Mouse (Mus musculus) cortical plate, adult 2 months (tissue): ENCODE measurements around the gene Rxfp2. TPM values are rescaled to one million over a fixed set of nuclear protein-coding genes. Genes with fewer than 3 reads are reported as not detected.

Source experiments
- H3K27ac ChIP-seq: fragments of 200-500 bp; 2 replicates; pipeline ENCODE4 v1.5.1; 2012; ENCODE audit warnings: low read length, control low read depth, inconsistent platforms; ENCODE audit not compliant: insufficient read depth
- H3K4me1 ChIP-seq: fragments of 200-500 bp; 2 replicates; pipeline ENCODE4 v1.6.1; 2011; ENCODE audit warnings: low read length; ENCODE audit not compliant: control insufficient read depth, insufficient read depth
- H3K4me3 ChIP-seq: fragments of 200-500 bp; 2 replicates; pipeline ENCODE4 v1.5.1; 2011; ENCODE audit warnings: mild to moderate bottlenecking, low read length, control low read depth; ENCODE audit not compliant: insufficient read depth
- CTCF ChIP-seq: fragments of 200-500 bp; IDR thresholded peaks from 2 replicates; pipeline ENCODE4 v1.5.1; 2011; ENCODE audit warnings: mild to moderate bottlenecking, control low read depth, low read length; ENCODE audit not compliant: insufficient read depth; ENCODE audit errors: extremely low read depth
- POLR2A ChIP-seq: fragments of 200-500 bp; IDR thresholded peaks from 2 replicates; pipeline ENCODE4 v1.6.1; 2011; ENCODE audit warnings: mild to moderate bottlenecking, low read length, control low read depth; ENCODE audit not compliant: insufficient read depth; ENCODE audit errors: extremely low read depth
- polyA plus RNA-seq: library from polyadenylated mRNA; depleted of rRNA; stranded (reverse); fragments of >200 nt; gene quantifications from 2 replicates; pipeline ENCODE4 v1.2.3, GENCODE M21; 2012

Gene Rxfp2
- polyA plus RNA-seq, 1 experiment = 2.3 TPM

- no peak overlapping the region for H3K4me3 ChIP-seq
- TF ChIP-seq CTCF = no peak
- H3K27ac ChIP-seq = no peak overlapping the region
- H3K4me1 ChIP-seq = no peaks in the 10 kb centered on the region
Measured at GRCm38 (mm10) chr5:150056056-150056455, 37.6 kb downstream of the Rxfp2 start.

- Histone ChIP-seq H3K4me3 (no peak overlapping the region), H3K27ac (no peak overlapping the region), H3K4me1 (no peaks in the 10 kb centered on the region)
- TF ChIP-seq CTCF (no peak), POLR2A (no peak)
Measured at GRCm38 (mm10) chr5:150058845-150059244, 40.4 kb downstream of the Rxfp2 start.

GRCm38 (mm10) chr5:150059466-150059865 lies 41.0 kb downstream of the Rxfp2 start:
- TF ChIP-seq POLR2A (no peak), CTCF (no peak)
- Histone ChIP-seq H3K4me1 (no peaks in the 10 kb centered on the region), H3K27ac (no peak overlapping the region), H3K4me3 (no peak overlapping the region)

GRCm38 (mm10) chr5:150061086-150061485 lies 42.6 kb downstream of the Rxfp2 start:
- no peaks in the 10 kb centered on the region for H3K4me1 ChIP-seq
- no peak for TF ChIP-seq POLR2A
- H3K4me3 ChIP-seq = no peak overlapping the region
- no peak overlapping the region for H3K27ac ChIP-seq

GRCm38 (mm10) chr5:150064286-150064685 lies 45.8 kb downstream of the Rxfp2 start:
- Histone ChIP-seq H3K4me1 (no peaks in the 10 kb centered on the region), H3K4me3 (no peak overlapping the region), H3K27ac (no peak overlapping the region)
- TF ChIP-seq CTCF (no peak), POLR2A (no peak)

GRCm38 (mm10) chr5:150070086-150070485 lies 51.6 kb downstream of the Rxfp2 start:
- Histone ChIP-seq H3K27ac (no peak overlapping the region), H3K4me1 (no peaks in the 10 kb centered on the region), H3K4me3 (no peak overlapping the region)
- TF ChIP-seq POLR2A (no peak), CTCF (peak; percentile 68)

- no peak for TF ChIP-seq POLR2A
- no peak for TF ChIP-seq CTCF
- Histone ChIP-seq H3K4me3 (no peak overlapping the region), H3K4me1 (no peaks in the 10 kb centered on the region), H3K27ac (no peak overlapping the region)
Measured at GRCm38 (mm10) chr5:150071738-150072137, 53.3 kb downstream of the Rxfp2 start.

GRCm38 (mm10) chr5:150079866-150080797 lies 61.7 kb downstream of the Rxfp2 start:
- H3K27ac ChIP-seq = no peak overlapping the region
- no peaks in the 10 kb centered on the region for H3K4me1 ChIP-seq
- H3K4me3 ChIP-seq = no peak overlapping the region
- no peak for TF ChIP-seq CTCF
- TF ChIP-seq POLR2A = no peak

GRCm38 (mm10) chr5:150082696-150083095 lies 64.2 kb downstream of the Rxfp2 start:
- H3K4me3 ChIP-seq = no peak overlapping the region
- no peaks in the 10 kb centered on the region for H3K4me1 ChIP-seq
- TF ChIP-seq POLR2A (no peak), CTCF (no peak)
- H3K27ac ChIP-seq = no peak overlapping the region

- TF ChIP-seq POLR2A = no peak
- TF ChIP-seq CTCF = no peak
- no peaks in the 10 kb centered on the region for H3K4me1 ChIP-seq
- H3K27ac ChIP-seq = no peak overlapping the region
- no peak overlapping the region for H3K4me3 ChIP-seq
Measured at GRCm38 (mm10) chr5:150083190-150083589, 64.7 kb downstream of the Rxfp2 start.
